Mouse (Mus musculus) kidney, embryonic 16.5 days (tissue): ENCODE measurements around the gene Fam214a. TPM values are rescaled to one million over a fixed set of nuclear protein-coding genes. Genes with fewer than 3 reads are reported as not detected.

Experiments used
- ATAC-seq: fragments of 200-750 bp; cut with Nextera tagmentation; 2 replicates; pipeline ENCODE4 v1.8.0; 2017; ENCODE audit warnings: moderate TSS enrichment; ENCODE audit not compliant: low FRiP score, low TSS enrichment
- H3K27ac ChIP-seq: fragments of 300-500 bp; sonication (generic); 2 replicates; pipeline ENCODE4 v1.5.1; 2014; ENCODE audit warnings: low read length
- H3K27me3 ChIP-seq: fragments of 300-500 bp; sonication (generic); 2 replicates; pipeline ENCODE4 v1.6.1; 2014; ENCODE audit warnings: low read length, control low read depth, mixed read lengths; ENCODE audit not compliant: insufficient read depth
- H3K36me3 ChIP-seq: fragments of 300-500 bp; sonication (generic); 2 replicates; pipeline ENCODE4 v1.6.1; 2014; ENCODE audit warnings: low read length, control low read depth, mixed read lengths; ENCODE audit not compliant: insufficient read depth
- H3K4me1 ChIP-seq: fragments of 300-500 bp; sonication (generic); 2 replicates; pipeline ENCODE4 v1.6.1; 2014; ENCODE audit warnings: low read length, control low read depth, mixed read lengths; ENCODE audit not compliant: insufficient read depth
- H3K4me2 ChIP-seq: fragments of 300-500 bp; sonication (generic); replicated peaks from 2 replicates; pipeline ENCODE4 v1.6.1; 2014; ENCODE audit warnings: low read depth, low read length
- H3K4me3 ChIP-seq: fragments of 300-500 bp; sonication (generic); 2 replicates; pipeline ENCODE4 v1.5.1; 2014; ENCODE audit warnings: mild to moderate bottlenecking, low read length
- H3K9ac ChIP-seq: fragments of 300-500 bp; sonication (generic); replicated peaks from 2 replicates; pipeline ENCODE4 v1.6.1; 2014; ENCODE audit warnings: low read length
- H3K9me3 ChIP-seq: fragments of 300-500 bp; sonication (generic); 2 replicates; pipeline ENCODE4 v1.6.1; 2016; ENCODE audit warnings: low read length, control low read depth
- WGBS: fragments of 180-500 bp; shearing (Covaris S2); extraction: QIAGEN DNeasy Blood & Tissue Kit; methylation state at CpG from one replicate; pipeline ENCODE4 v1.1.7; 2014; 5-methylcytosine and 5-hydroxymethylcytosine counted together
- polyA plus RNA-seq: library from polyadenylated mRNA; unstranded; fragments of >200 nt; fragmentation: Nextera tagmentation; extraction: Ambion mirVana; gene quantifications from 2 replicates; pipeline ENCODE4 v1.2.1, GENCODE M21; 2015

Fam214a gene
- polyA plus RNA-seq, 1 experiment from 2014 or later, result 13.6 TPM

- no peak for ATAC-seq
- 38% methylated on average over 3 of the region's 3 CpGs for WGBS
- H3K4me2 ChIP-seq, result no peak overlapping the region
Observed at GRCm38 (mm10) chr9:75050003-75050402, 97.3 kb downstream of the Fam214a start.

GRCm38 (mm10) chr9:75051841-75052240, 99.2 kb downstream of the Fam214a start:
- H3K27me3 ChIP-seq, result no peaks in the 10 kb centered on the region
- no peak for ATAC-seq
- no peak overlapping the region for H3K9ac ChIP-seq
- no peak overlapping the region for H3K27ac ChIP-seq
- H3K4me3 ChIP-seq, result no peak overlapping the region
- WGBS, result 91% methylated on average over 4 of the region's 4 CpGs
- H3K4me1 ChIP-seq, result no peaks in the 10 kb centered on the region
- no peak overlapping the region for H3K4me2 ChIP-seq
- peaks cover 10% of the 10 kb centered on the region; the same call in 1 of the 2 replicates for H3K36me3 ChIP-seq
- no peaks in the 10 kb centered on the region for H3K9me3 ChIP-seq

More at GRCm38 (mm10) chr9:75050003-75050402, 97.3 kb downstream of the Fam214a start:
- Histone ChIP-seq H3K9ac (no peak overlapping the region), H3K4me3 (no peak overlapping the region), H3K4me1 (no peaks in the 10 kb centered on the region), H3K27ac (no peak overlapping the region), H3K9me3 (no peaks in the 10 kb centered on the region), H3K36me3 (peaks cover 6% of the 10 kb centered on the region; the same call in 1 of the 2 replicates), H3K27me3 (no peaks in the 10 kb centered on the region)

GRCm38 (mm10) chr9:75055046-75055445, 102.4 kb downstream of the Fam214a start:
- H3K4me1 ChIP-seq, result no peaks in the 10 kb centered on the region
- ATAC-seq, result no peak
- 87% methylated on average over 5 of the region's 5 CpGs for WGBS

GRCm38 (mm10) chr9:75064678-75065331, 112.1 kb downstream of the Fam214a start:
- WGBS, result 57% methylated on average over 9 of the region's 9 CpGs
- ATAC-seq, result no peak
- Histone ChIP-seq H3K4me1 (no peaks in the 10 kb centered on the region), H3K27me3 (no peaks in the 10 kb centered on the region), H3K36me3 (peaks cover 2% of the 10 kb centered on the region; the same call in 1 of the 2 replicates), H3K4me2 (no peak overlapping the region), H3K9me3 (no peaks in the 10 kb centered on the region), H3K4me3 (no peak overlapping the region), H3K27ac (0 out of 2 replicates have a peak overlapping the region, but pooled peaks have one; percentile 50), H3K9ac (no peak overlapping the region)

More at GRCm38 (mm10) chr9:75055046-75055445, 102.4 kb downstream of the Fam214a start:
- Histone ChIP-seq H3K27me3 (no peaks in the 10 kb centered on the region), H3K9me3 (no peaks in the 10 kb centered on the region), H3K36me3 (peaks cover 26% of the 10 kb centered on the region), H3K4me2 (no peak overlapping the region), H3K9ac (no peak overlapping the region), H3K27ac (no peak overlapping the region), H3K4me3 (no peak overlapping the region)

- Histone ChIP-seq H3K9ac (peak within 1 kb of the TSS; percentile 83), H3K9me3 (no peaks in the 10 kb centered on the region), H3K36me3 (no peaks in the 10 kb centered on the region), H3K4me2 (peak within 1 kb of the TSS; percentile 70), H3K4me3 (peak within 1 kb of the TSS; percentile 71), H3K4me1 (peaks cover 11% of the 10 kb centered on the region), H3K27me3 (no peaks in the 10 kb centered on the region), H3K27ac (peak within 1 kb of the TSS; percentile 82)
- ATAC-seq, result peak; percentile 7
- 23% methylated on average over 23 of the region's 23 CpGs for WGBS
Observed at GRCm38 (mm10) chr9:75070457-75071028, 117.9 kb downstream of the Fam214a start, which contains the start of gene Myo5a. Myo5a (plus strand) TSS chr9:75071015.

GRCm38 (mm10) chr9:75071029-75071705, 118.5 kb downstream of the Fam214a start:
- ATAC-seq, result peak; percentile 99
- under 1% methylated on average over 55 of the region's 92 CpGs for WGBS
- peaks cover 11% of the 10 kb centered on the region for H3K4me1 ChIP-seq

GRCm38 (mm10) chr9:75071706-75072192, 119.1 kb downstream of the Fam214a start:
- ATAC-seq, result no peak; the same call in 1 of the 2 replicates
- H3K36me3 ChIP-seq, result no peaks in the 10 kb centered on the region
- H3K4me1 ChIP-seq, result peaks cover 11% of the 10 kb centered on the region
- H3K4me3 ChIP-seq, result peak overlapping the region; percentile 71
- WGBS, result under 1% methylated on average over 29 of the region's 29 CpGs
- peak overlapping the region; percentile 70 for H3K4me2 ChIP-seq
- H3K9me3 ChIP-seq, result no peaks in the 10 kb centered on the region
- H3K27me3 ChIP-seq, result no peaks in the 10 kb centered on the region
- peak overlapping the region; percentile 82 for H3K27ac ChIP-seq
- peak overlapping the region; percentile 83 for H3K9ac ChIP-seq

More at GRCm38 (mm10) chr9:75071029-75071705, 118.5 kb downstream of the Fam214a start:
- Histone ChIP-seq H3K27ac (peak overlapping the region; percentile 82), H3K27me3 (no peaks in the 10 kb centered on the region), H3K9me3 (no peaks in the 10 kb centered on the region), H3K4me2 (peak overlapping the region; percentile 70), H3K36me3 (no peaks in the 10 kb centered on the region), H3K4me3 (peak overlapping the region; percentile 71), H3K9ac (peak overlapping the region; percentile 83)

- no peak for ATAC-seq
- H3K27ac ChIP-seq, result no peak overlapping the region
- H3K4me3 ChIP-seq, result peak overlapping the region; percentile 71
- peaks cover 11% of the 10 kb centered on the region for H3K4me1 ChIP-seq
- no peaks in the 10 kb centered on the region for H3K36me3 ChIP-seq
- H3K9ac ChIP-seq, result peak overlapping the region; percentile 83; the same call in 1 of the 2 replicates
- WGBS, result 37% methylated on average over 3 of the region's 3 CpGs
- no peaks in the 10 kb centered on the region for H3K9me3 ChIP-seq
- H3K27me3 ChIP-seq, result no peaks in the 10 kb centered on the region
- peak overlapping the region; percentile 70 for H3K4me2 ChIP-seq
Observed at GRCm38 (mm10) chr9:75072361-75072760, 119.7 kb downstream of the Fam214a start.

GRCm38 (mm10) chr9:75077191-75077590, 124.5 kb downstream of the Fam214a start:
- H3K27ac ChIP-seq, result no peak overlapping the region
- ATAC-seq, result no peak
- no peak overlapping the region for H3K9ac ChIP-seq
- no peak overlapping the region for H3K4me3 ChIP-seq
- no peaks in the 10 kb centered on the region for H3K9me3 ChIP-seq
- no peaks in the 10 kb centered on the region for H3K36me3 ChIP-seq
- no peak overlapping the region for H3K4me2 ChIP-seq
- H3K4me1 ChIP-seq, result peaks cover 3% of the 10 kb centered on the region; the same call in 1 of the 2 replicates
- H3K27me3 ChIP-seq, result no peaks in the 10 kb centered on the region
